In genomic region chr2:158156487-158156886, GRCm38 (mm10) we compare ENCODE assay signal across 15 mouse cellular contexts.
"Had no signal": no experiment of that assay in that cellular context is flagged by ENCODE, and none has a peak within 500 bp of the region (broad histone marks: within the 10 kb centered on the region; RNA-seq: fewer than 3 reads in every experiment).

No protein-coding gene starts in this region.

- DNase-seq: kidney, adult 8-10 months; kidney, postnatal 36 days; layer of hippocampus, adult 9-11 months; layer of hippocampus, postnatal 36 days; lung, postnatal 4 days; right cerebral cortex, adult 18-20 months had no signal

- H3K27me3 ChIP-seq: limb, embryonic 12.5 days; neural tube, embryonic 13.5 days had no signal

- H3K27ac ChIP-seq: kidney, postnatal 0 days; limb, embryonic 12.5 days; midbrain, embryonic 12.5 days; neural tube, embryonic 13.5 days; stomach, postnatal 0 days had no signal

- H3K4me3 ChIP-seq: limb, embryonic 12.5 days; midbrain, embryonic 12.5 days; neural tube, embryonic 13.5 days had no signal

- ATAC-seq: inflammation-experienced regulatory T-cells, adult 6 months; intestine, postnatal 0 days; lung, postnatal 0 days; midbrain, embryonic 16.5 days had no signal

- H3K4me2 ChIP-seq: limb, embryonic 12.5 days; midbrain, embryonic 12.5 days; neural tube, embryonic 13.5 days had no signal

- H3K36me3 ChIP-seq: limb, embryonic 12.5 days; midbrain, embryonic 12.5 days; neural tube, embryonic 13.5 days had no signal

- H3K9me3 ChIP-seq: limb, embryonic 12.5 days; midbrain, embryonic 12.5 days; neural tube, embryonic 13.5 days had no signal

- H3K9ac ChIP-seq: limb, embryonic 12.5 days; midbrain, embryonic 12.5 days; neural tube, embryonic 13.5 days had no signal
